Mouse (Mus musculus) kidney, adult 2 months (tissue): ENCODE measurements around the gene Fras1. TPM values are rescaled to one million over a fixed set of nuclear protein-coding genes. Genes with fewer than 3 reads are reported as not detected.

ENCODE experiments used
- DNase-seq: peaks from one replicate; pipeline ENCODE4 v3.0.0; 2021
- H3K27ac ChIP-seq: fragments of 200-500 bp; 2 replicates; pipeline ENCODE4 v1.5.1; 2012; ENCODE audit warnings: low read depth, low read length, control low read depth, inconsistent platforms; ENCODE audit not compliant: insufficient read depth
- H3K27me3 ChIP-seq: fragments of 200-500 bp; replicated peaks from 2 replicates; pipeline ENCODE4 v1.6.1; 2012; ENCODE audit warnings: mild to moderate bottlenecking, moderate library complexity, low read length, inconsistent platforms; ENCODE audit not compliant: control insufficient read depth, insufficient read depth
- H3K36me3 ChIP-seq: fragments of 200-500 bp; 2 replicates; pipeline ENCODE4 v1.6.1; 2012; ENCODE audit warnings: mild to moderate bottlenecking, moderate library complexity, low read length, inconsistent platforms; ENCODE audit not compliant: control insufficient read depth, insufficient read depth
- H3K4me1 ChIP-seq: fragments of 200-500 bp; 2 replicates; pipeline ENCODE4 v1.6.1; 2011; ENCODE audit warnings: low read length; ENCODE audit not compliant: control insufficient read depth, insufficient read depth
- H3K4me3 ChIP-seq: fragments of 200-500 bp; 2 replicates; pipeline ENCODE4 v1.5.1; 2011; ENCODE audit warnings: mild to moderate bottlenecking, low read depth, low read length, control low read depth; ENCODE audit not compliant: insufficient read depth
- CTCF ChIP-seq: fragments of 200-500 bp; conservative IDR thresholded peaks from 2 replicates; pipeline ENCODE4 v1.5.1; 2011; ENCODE audit warnings: low read depth, mild to moderate bottlenecking, control low read depth, low read length, moderate library complexity, mixed read lengths; ENCODE audit not compliant: insufficient read depth, insufficient read length
- POLR2A ChIP-seq: fragments of 200-500 bp; IDR thresholded peaks from one replicate; pipeline ENCODE4 v1.6.1; 2011; ENCODE audit warnings: low read depth, low read length, control low read depth
- WGBS: fragments of 180-500 bp; shearing (Covaris S2); methylation state at CpG from one replicate; pipeline ENCODE4 v1.1.7; 2018; 5-methylcytosine and 5-hydroxymethylcytosine counted together
- polyA plus RNA-seq: library from polyadenylated mRNA; depleted of rRNA; stranded (reverse); fragments of >200 nt; gene quantifications from 2 replicates; pipeline ENCODE4 v1.2.3, GENCODE M21; 2012

The Fras1 gene
- polyA plus RNA-seq, 1 experiment: 6.1 TPM

DNA sequence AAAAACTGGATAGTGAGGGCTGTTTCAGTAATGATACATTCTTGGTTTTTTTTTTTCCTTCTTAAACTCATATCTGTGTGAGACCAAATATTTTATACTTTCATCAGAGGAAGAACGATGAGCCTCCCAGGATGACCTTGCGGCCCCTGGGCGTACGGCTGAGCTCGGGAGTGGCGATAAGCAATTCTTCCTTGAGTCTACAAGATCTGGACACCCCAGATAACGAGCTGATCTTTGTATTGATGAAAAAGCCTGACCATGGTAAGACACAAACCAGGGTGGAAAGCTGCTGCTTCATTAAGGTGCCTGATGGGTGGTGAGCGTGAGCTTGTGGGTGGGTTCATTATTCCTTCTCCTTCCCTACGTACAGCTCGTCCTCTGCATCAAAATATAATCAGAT lies 334.8 kb downstream of the Fras1 start:
- DNase-seq: no peak
- Histone ChIP-seq H3K27ac (no peak overlapping the region), H3K27me3 (no peaks in the 10 kb centered on the region), H3K4me1 (peaks cover 7% of the 10 kb centered on the region; the same call in 1 of the 2 replicates), H3K36me3 (no peaks in the 10 kb centered on the region; the same call in 1 of the 2 replicates), H3K4me3 (no peak overlapping the region)
- 91% methylated on average over 10 of the region's 10 CpGs for WGBS
- TF ChIP-seq CTCF: no peak
- no peak for TF ChIP-seq POLR2A

DNA sequence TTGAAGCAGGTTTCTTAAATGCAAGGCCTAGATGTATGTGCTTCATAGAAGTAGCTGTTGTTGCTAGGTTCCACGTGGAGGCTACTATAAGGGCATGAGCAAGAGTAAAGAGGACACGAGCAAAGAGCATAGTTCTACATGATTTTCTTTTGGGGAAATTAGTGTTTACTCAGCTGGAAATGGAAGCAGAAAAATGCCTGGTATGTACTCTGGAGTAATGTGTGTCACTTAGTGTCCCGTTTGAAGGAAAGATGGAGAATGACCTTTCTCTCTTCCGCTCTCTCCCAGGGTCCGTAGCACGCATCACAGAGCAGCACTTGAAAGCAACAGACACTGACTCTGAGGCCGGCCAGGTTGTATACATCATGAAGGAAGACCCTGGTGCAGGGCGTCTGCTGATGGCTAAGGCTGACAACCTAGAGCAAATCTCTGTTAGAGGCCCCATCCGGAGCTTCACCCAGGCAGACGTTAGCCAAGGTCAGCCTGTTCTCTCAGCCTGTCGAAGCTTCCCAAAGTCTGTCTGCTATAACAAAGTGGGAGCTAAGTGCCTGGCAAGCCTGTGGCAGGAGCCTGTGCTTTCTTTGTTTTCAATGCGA lies 338.4 kb downstream of the Fras1 start:
- TF ChIP-seq POLR2A: no peak
- no peak for TF ChIP-seq CTCF
- no peak overlapping the region for H3K4me3 ChIP-seq
- H3K27me3 ChIP-seq: no peaks in the 10 kb centered on the region
- DNase-seq: peak; percentile 48
- peaks cover 1% of the 10 kb centered on the region; the same call in 1 of the 2 replicates for H3K36me3 ChIP-seq
- peak overlapping the region; percentile 41 for H3K27ac ChIP-seq
- 30% methylated on average over 12 of the region's 12 CpGs for WGBS
- H3K4me1 ChIP-seq: peaks cover 7% of the 10 kb centered on the region; the same call in 1 of the 2 replicates

GRCm38 (mm10) chr5:96712799-96713198 lies 339.0 kb downstream of the Fras1 start:
- H3K4me1 ChIP-seq: peaks cover 7% of the 10 kb centered on the region; the same call in 1 of the 2 replicates
- H3K27ac ChIP-seq: no peak overlapping the region
- WGBS: 82% methylated on average over 4 of the region's 4 CpGs
- peaks cover 1% of the 10 kb centered on the region; the same call in 1 of the 2 replicates for H3K36me3 ChIP-seq
- no peak for DNase-seq
- no peak for TF ChIP-seq CTCF
- no peak for TF ChIP-seq POLR2A
- no peaks in the 10 kb centered on the region for H3K27me3 ChIP-seq
- H3K4me3 ChIP-seq: no peak overlapping the region

DNA sequence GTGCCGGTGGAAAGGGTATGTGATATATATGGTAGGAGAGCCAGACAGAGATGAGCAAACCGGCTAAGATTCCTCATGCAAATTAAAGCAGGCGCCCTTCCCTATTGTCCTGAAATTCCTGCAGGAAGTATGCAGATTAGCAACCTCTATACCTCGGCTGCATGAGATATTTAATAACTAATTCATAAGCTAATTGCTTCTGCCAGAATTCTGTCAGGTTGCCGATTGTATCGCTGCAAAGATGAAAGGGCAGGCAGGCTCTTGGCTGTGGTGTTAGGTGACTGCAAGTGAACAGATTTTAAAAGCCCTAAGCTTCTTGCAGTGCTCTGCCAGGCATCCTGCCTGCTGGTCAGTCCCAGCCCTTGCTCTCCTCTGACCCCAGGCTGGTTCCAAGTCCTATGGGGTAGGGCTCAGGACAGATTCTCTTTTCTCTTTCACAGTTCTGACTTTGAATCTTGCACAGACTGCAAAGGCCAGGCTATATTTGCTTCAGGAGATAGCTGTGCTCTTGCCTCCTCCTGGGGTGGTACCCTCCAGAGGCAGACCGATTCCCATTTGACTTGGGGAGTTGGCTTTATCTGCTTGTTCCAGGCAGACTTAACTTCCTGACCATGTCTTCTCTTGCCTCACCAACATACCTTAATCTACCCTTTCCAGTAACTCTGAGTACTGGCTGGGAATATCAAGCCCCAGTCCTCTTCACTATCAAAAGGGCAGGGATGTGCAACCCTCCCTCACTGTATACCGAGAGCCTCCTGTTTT lies 342.7 kb downstream of the Fras1 start:
- TF ChIP-seq POLR2A (no peak), CTCF (no peak)
- H3K4me1 ChIP-seq: peaks cover 6% of the 10 kb centered on the region; the same call in 1 of the 2 replicates
- H3K36me3 ChIP-seq: 0 out of 2 replicates have a peak, but pooled peaks cover 1% of the 10 kb centered on the region
- no peak for DNase-seq
- no peaks in the 10 kb centered on the region for H3K27me3 ChIP-seq
- no peak overlapping the region for H3K27ac ChIP-seq
- 57% methylated on average over 8 of the region's 8 CpGs for WGBS
- H3K4me3 ChIP-seq: no peak overlapping the region

DNA sequence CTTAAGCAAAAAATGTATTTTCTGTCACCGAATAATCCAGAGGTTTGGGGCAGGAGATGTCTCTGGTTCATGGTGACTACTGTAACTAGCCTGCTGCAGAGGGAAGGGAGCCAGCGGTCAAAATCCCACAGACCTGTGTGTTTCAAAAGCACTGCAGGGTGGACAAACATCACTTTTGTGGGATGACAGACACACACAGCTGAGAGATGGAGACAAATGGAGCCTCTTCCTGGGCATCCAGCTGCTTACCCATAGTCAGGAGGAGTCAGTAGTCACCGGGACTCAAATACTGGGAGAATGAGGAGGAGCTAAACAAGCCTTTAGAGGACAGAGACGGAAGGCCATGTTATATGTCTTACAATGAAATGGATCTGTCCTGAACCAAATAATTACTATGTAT lies 343.9 kb downstream of the Fras1 start:
- Histone ChIP-seq H3K36me3 (0 out of 2 replicates have a peak, but pooled peaks cover 1% of the 10 kb centered on the region), H3K4me3 (no peak overlapping the region), H3K27me3 (no peaks in the 10 kb centered on the region), H3K27ac (no peak overlapping the region), H3K4me1 (no peaks in the 10 kb centered on the region)
- 93% methylated on average over 4 of the region's 4 CpGs for WGBS
- no peak for TF ChIP-seq CTCF
- TF ChIP-seq POLR2A: no peak
- no peak for DNase-seq

- H3K4me3 ChIP-seq: no peak overlapping the region
- H3K27ac ChIP-seq: no peak overlapping the region
- H3K27me3 ChIP-seq: no peaks in the 10 kb centered on the region
- DNase-seq: no peak
- TF ChIP-seq CTCF: no peak
- TF ChIP-seq POLR2A: no peak
- H3K4me1 ChIP-seq: no peaks in the 10 kb centered on the region
- WGBS: 93% methylated on average over 5 of the region's 5 CpGs
- 0 out of 2 replicates have a peak, but pooled peaks cover 1% of the 10 kb centered on the region for H3K36me3 ChIP-seq
Observed at GRCm38 (mm10) chr5:96718601-96719000, 344.8 kb downstream of the Fras1 start.

GRCm38 (mm10) chr5:96719221-96719620 lies 345.5 kb downstream of the Fras1 start:
- 67% methylated on average over 5 of the region's 5 CpGs for WGBS
- no peak overlapping the region for H3K4me3 ChIP-seq
- H3K27ac ChIP-seq: no peak overlapping the region
- DNase-seq: no peak
- TF ChIP-seq CTCF (no peak), POLR2A (no peak)
- H3K4me1 ChIP-seq: no peaks in the 10 kb centered on the region
- 0 out of 2 replicates have a peak, but pooled peaks cover 1% of the 10 kb centered on the region for H3K36me3 ChIP-seq
- H3K27me3 ChIP-seq: no peaks in the 10 kb centered on the region
